Mouse (Mus musculus): ENCODE results near the gene Hbb-bs. TPM values are rescaled to one million over a fixed set of nuclear protein-coding genes. Genes with fewer than 3 reads are reported as not detected.

Gene Hbb-bs
- total RNA-seq (2014; rRNA removed; ENCODE audit: low replicate concordance) (5,431 and 6,330 TPM in 2 replicates), polyA plus RNA-seq (2015; fragmentation: Nextera tagmentation; extraction: Ambion mirVana) (3,638 and 5,614 TPM in 2 replicates)

DNA sequence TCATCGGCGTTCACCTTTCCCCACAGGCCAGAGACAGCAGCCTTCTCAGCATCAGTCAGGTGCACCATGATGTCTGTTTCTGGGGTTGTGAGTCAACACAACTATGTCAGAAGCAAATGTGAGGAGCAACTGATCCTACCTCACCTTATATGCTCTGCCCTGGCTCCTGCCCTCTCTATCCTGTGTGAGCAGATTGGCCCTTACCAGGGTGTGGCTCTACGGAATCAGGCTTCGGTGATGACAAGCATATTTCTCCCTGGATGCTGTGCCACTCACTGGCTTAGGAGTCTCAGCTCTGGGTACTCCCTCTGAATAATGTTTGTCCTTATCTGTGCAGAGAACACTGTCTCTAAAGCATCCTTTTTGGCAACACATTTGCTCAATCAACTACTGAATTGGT is at the start of gene Hbb-bs:
TSS of gene Hbb-bs (minus strand) at position 289 of the 400 bp plus-strand sequence.
- H3K27ac ChIP-seq (ENCODE audit: low read depth), result no peak within 1 kb of the TSS
- H3K4me2 ChIP-seq (ENCODE audit: low read depth, low read length), result no peak within 1 kb of the TSS
- no peaks in the 10 kb centered on the region for H3K9me3 ChIP-seq (replicated peaks; ENCODE audit: control insufficient read depth, low read length)
- no peaks in the 10 kb centered on the region for H3K36me3 ChIP-seq (replicated peaks; ENCODE audit: control insufficient read depth, insufficient read depth, low read length)
- no peaks in the 10 kb centered on the region for H3K4me1 ChIP-seq (ENCODE audit: control insufficient read depth, insufficient read depth)
- no peak for TF ChIP-seq EP300 (IDR thresholded peaks at IDR 0.05; ENCODE audit: low read depth)
- no peak for TF ChIP-seq CTCF (IDR thresholded peaks at IDR 0.05; ENCODE audit: low read depth)
- no peak within 1 kb of the TSS for H3K4me3 ChIP-seq (ENCODE audit: low read depth, low read length)
- DNase-seq (ENCODE audit: low spot score), result no peak
- no peaks in the 10 kb centered on the region for H3K27me3 ChIP-seq (ENCODE audit: control insufficient read depth, insufficient read depth, low read length)
- WGBS, result 85% methylated on average over 4 of the region's 4 CpGs
- no peak for ATAC-seq (ENCODE audit: insufficient read depth, low read depth)
- H3K9ac ChIP-seq (replicated peaks; ENCODE audit: low read depth, low read length), result no peak within 1 kb of the TSS

DNA sequence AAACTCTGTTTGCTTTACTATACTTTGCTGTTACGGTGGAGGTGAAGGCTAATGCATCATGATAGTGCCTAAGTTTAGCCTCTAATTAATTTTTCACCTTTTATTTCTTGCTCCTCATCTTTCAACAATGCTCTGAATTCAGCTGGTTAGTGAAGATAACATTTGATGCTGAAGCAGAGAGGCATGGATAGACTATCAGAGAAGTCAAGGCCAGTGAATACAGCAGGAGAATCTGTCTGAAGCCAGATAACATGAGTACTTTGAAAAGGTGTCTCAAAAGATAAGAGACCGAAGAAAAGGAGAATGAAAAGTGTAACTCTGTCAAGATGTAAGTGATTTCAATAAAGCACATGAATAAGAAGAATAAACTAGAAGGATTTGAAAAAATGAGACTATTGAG is 49.2 kb upstream of the Hbb-bs start:
- Histone ChIP-seq H3K27me3 (ENCODE audit: control insufficient read depth, insufficient read depth, low read length) (no peaks in the 10 kb centered on the region), H3K27ac (ENCODE audit: low read depth) (no peak overlapping the region), H3K36me3 (replicated peaks; ENCODE audit: control insufficient read depth, insufficient read depth, low read length) (no peaks in the 10 kb centered on the region), H3K4me2 (ENCODE audit: low read depth, low read length) (no peak overlapping the region), H3K4me3 (ENCODE audit: low read depth, low read length) (no peak overlapping the region), H3K4me1 (ENCODE audit: control insufficient read depth, insufficient read depth) (no peaks in the 10 kb centered on the region), H3K9ac (replicated peaks; ENCODE audit: low read depth, low read length) (no peak overlapping the region), H3K9me3 (replicated peaks; ENCODE audit: control insufficient read depth, low read length) (no peaks in the 10 kb centered on the region)
- DNase-seq (ENCODE audit: low spot score) (no peak), ATAC-seq (ENCODE audit: insufficient read depth, low read depth) (no peak)
- 53% methylated on average over 2 of the region's 2 CpGs for WGBS
- TF ChIP-seq CTCF (IDR thresholded peaks at IDR 0.05; ENCODE audit: low read depth) (no peak), EP300 (IDR thresholded peaks at IDR 0.05; ENCODE audit: low read depth) (no peak)

DNA sequence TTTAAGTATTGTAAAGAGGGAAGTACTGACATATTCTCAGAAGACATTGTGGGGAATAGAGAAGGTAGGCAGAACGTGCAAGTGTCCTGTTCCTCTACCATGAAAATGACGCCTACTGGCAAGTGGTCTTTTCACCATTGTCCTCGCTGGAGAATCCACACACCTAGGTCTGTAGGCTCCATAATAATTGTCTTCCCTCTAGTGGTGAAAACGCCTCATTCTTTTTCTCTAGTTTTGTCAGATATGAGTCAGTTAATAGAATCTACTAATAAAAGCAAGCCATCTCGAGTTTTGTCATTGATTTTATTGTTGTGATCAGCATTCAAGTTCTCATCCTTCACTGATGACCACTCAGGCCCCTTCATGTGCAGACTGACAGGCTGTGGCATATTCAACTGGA is 46.6 kb upstream of the Hbb-bs start:
- Histone ChIP-seq H3K9ac (replicated peaks; ENCODE audit: low read depth, low read length) (no peak overlapping the region), H3K27me3 (ENCODE audit: control insufficient read depth, insufficient read depth, low read length) (no peaks in the 10 kb centered on the region), H3K4me2 (ENCODE audit: low read depth, low read length) (no peak overlapping the region), H3K27ac (ENCODE audit: low read depth) (no peak overlapping the region), H3K36me3 (replicated peaks; ENCODE audit: control insufficient read depth, insufficient read depth, low read length) (no peaks in the 10 kb centered on the region), H3K4me1 (ENCODE audit: control insufficient read depth, insufficient read depth) (peaks cover 5% of the 10 kb centered on the region; the same call in 1 of the 2 replicates), H3K4me3 (ENCODE audit: low read depth, low read length) (no peak overlapping the region), H3K9me3 (replicated peaks; ENCODE audit: control insufficient read depth, low read length) (no peaks in the 10 kb centered on the region)
- TF ChIP-seq EP300 (IDR thresholded peaks at IDR 0.05; ENCODE audit: low read depth) (no peak), CTCF (IDR thresholded peaks at IDR 0.05; ENCODE audit: low read depth) (no peak)
- ATAC-seq (ENCODE audit: insufficient read depth, low read depth) (no peak), DNase-seq (ENCODE audit: low spot score) (no peak)
- 36% methylated on average over 5 of the region's 5 CpGs for WGBS

DNA sequence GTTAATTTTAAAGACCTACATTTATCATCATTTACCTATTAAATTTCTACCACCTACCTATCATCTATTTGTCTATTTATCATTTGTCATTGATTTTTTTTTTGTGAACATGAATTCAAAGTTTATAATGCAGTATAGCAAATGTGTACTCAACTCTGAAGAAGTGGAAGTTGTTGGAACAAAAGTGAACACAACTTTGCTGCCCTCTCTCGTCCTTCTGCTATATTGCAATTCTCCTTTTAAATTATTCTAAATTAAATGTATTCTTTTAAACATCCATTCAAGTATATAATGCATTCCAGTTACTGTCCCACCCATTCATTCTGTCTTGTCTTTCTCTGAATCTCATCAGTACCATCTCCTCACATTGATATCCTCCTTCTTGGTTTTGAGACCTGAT is 45.2 kb upstream of the Hbb-bs start:
- no peak overlapping the region for H3K4me3 ChIP-seq (ENCODE audit: low read depth, low read length)
- H3K27ac ChIP-seq (ENCODE audit: low read depth), result no peak overlapping the region

DNA sequence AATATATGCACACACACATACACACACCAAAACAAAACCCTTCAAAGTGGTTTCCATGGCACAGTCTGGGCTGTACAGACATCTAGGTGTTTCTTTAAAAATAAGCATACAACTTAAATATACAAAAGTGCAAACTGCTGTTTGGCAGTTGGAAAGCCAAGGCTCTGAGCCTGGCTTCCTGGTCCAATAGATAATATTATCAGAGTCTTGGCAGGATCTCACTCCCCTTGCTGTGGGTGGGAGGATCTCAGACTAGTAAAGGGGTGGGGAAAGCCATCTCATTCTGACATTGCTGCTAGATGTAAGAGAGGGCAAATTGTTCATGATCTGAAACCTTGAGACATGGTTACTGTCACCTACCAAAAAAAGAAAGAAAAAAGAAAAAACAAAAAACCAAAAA is 42.8 kb upstream of the Hbb-bs start:
- Histone ChIP-seq H3K4me2 (ENCODE audit: low read depth, low read length) (no peak overlapping the region), H3K4me3 (ENCODE audit: low read depth, low read length) (no peak overlapping the region), H3K9ac (replicated peaks; ENCODE audit: low read depth, low read length) (no peak overlapping the region), H3K36me3 (replicated peaks; ENCODE audit: control insufficient read depth, insufficient read depth, low read length) (no peaks in the 10 kb centered on the region), H3K27ac (ENCODE audit: low read depth) (no peak overlapping the region), H3K4me1 (ENCODE audit: control insufficient read depth, insufficient read depth) (peaks cover 5% of the 10 kb centered on the region; the same call in 1 of the 2 replicates), H3K9me3 (replicated peaks; ENCODE audit: control insufficient read depth, low read length) (no peaks in the 10 kb centered on the region), H3K27me3 (ENCODE audit: control insufficient read depth, insufficient read depth, low read length) (no peaks in the 10 kb centered on the region)
- DNase-seq (ENCODE audit: low spot score) (no peak), ATAC-seq (ENCODE audit: insufficient read depth, low read depth) (no peak)
- TF ChIP-seq CTCF (IDR thresholded peaks at IDR 0.05; ENCODE audit: low read depth) (no peak), EP300 (IDR thresholded peaks at IDR 0.05; ENCODE audit: low read depth) (no peak)

More for the DNA sequence above, 45.2 kb upstream of the Hbb-bs start:
- Histone ChIP-seq H3K36me3 (replicated peaks; ENCODE audit: control insufficient read depth, insufficient read depth, low read length) (no peaks in the 10 kb centered on the region), H3K9me3 (replicated peaks; ENCODE audit: control insufficient read depth, low read length) (no peaks in the 10 kb centered on the region), H3K27me3 (ENCODE audit: control insufficient read depth, insufficient read depth, low read length) (no peaks in the 10 kb centered on the region), H3K4me1 (ENCODE audit: control insufficient read depth, insufficient read depth) (peaks cover 5% of the 10 kb centered on the region; the same call in 1 of the 2 replicates), H3K4me2 (ENCODE audit: low read depth, low read length) (no peak overlapping the region), H3K9ac (replicated peaks; ENCODE audit: low read depth, low read length) (no peak overlapping the region)
- ATAC-seq (ENCODE audit: insufficient read depth, low read depth) (no peak), DNase-seq (ENCODE audit: low spot score) (peak; percentile 12)
- WGBS, result 0% methylated on average over 1 of the region's 1 CpGs
- TF ChIP-seq CTCF (IDR thresholded peaks at IDR 0.05; ENCODE audit: low read depth) (peak; percentile 57), EP300 (IDR thresholded peaks at IDR 0.05; ENCODE audit: low read depth) (no peak)

DNA sequence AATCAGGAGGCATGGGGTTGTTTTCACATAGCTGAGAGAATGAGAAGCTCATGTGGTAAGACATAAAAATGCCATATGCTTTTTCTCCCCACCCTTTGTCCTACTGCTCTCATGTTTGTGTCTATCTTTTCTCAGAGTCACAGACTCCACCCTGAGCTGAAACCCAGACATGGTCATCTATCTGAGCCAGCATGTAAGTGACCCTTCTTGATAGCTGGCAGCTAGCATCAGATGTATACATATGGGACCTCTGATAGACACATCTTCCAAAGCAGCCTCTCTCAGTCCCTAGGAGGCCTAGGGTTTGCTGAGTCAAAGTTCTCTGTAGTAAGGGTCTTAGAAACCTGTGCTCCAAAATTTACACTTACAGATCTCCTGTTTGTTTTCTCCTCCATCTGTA is 37.8 kb upstream of the Hbb-bs start:
- Histone ChIP-seq H3K27ac (ENCODE audit: low read depth) (no peak overlapping the region), H3K9ac (replicated peaks; ENCODE audit: low read depth, low read length) (no peak overlapping the region), H3K4me2 (ENCODE audit: low read depth, low read length) (no peak overlapping the region), H3K4me1 (ENCODE audit: control insufficient read depth, insufficient read depth) (peaks cover 4% of the 10 kb centered on the region; the same call in 1 of the 2 replicates), H3K27me3 (ENCODE audit: control insufficient read depth, insufficient read depth, low read length) (no peaks in the 10 kb centered on the region), H3K36me3 (replicated peaks; ENCODE audit: control insufficient read depth, insufficient read depth, low read length) (no peaks in the 10 kb centered on the region), H3K4me3 (ENCODE audit: low read depth, low read length) (no peak overlapping the region), H3K9me3 (replicated peaks; ENCODE audit: control insufficient read depth, low read length) (no peaks in the 10 kb centered on the region)
- no peak for ATAC-seq (ENCODE audit: insufficient read depth, low read depth)
- TF ChIP-seq CTCF (IDR thresholded peaks at IDR 0.05; ENCODE audit: low read depth) (no peak), EP300 (IDR thresholded peaks at IDR 0.05; ENCODE audit: low read depth) (no peak)
- DNase-seq (ENCODE audit: low spot score), result no peak

All from heart, postnatal 0 days (tissue).